Mouse (Mus musculus) CH12.LX (cell line): ENCODE data around the gene Vma21-ps. TPM values are rescaled to one million over a fixed set of nuclear protein-coding genes. Genes with fewer than 3 reads are reported as not detected.

ENCODE experiments used
- DNase-seq: peaks from one replicate; pipeline ENCODE4 v3.0.0-alpha.2; 2013; ENCODE audit errors: extremely low read depth
- H3K27ac ChIP-seq: 2 replicates; pipeline ENCODE4 v1.5.1; 2012; ENCODE audit warnings: low read depth, mild to moderate bottlenecking, control low read depth, moderate library complexity; ENCODE audit not compliant: insufficient read depth
- H3K27me3 ChIP-seq: replicated peaks from 2 replicates; pipeline ENCODE3; 2012; ENCODE audit warnings: inconsistent platforms
- H3K36me3 ChIP-seq, 2 experiments: replicated peaks in 1 of 2; 2 replicates each; pipeline versions ENCODE3 to v1.6.1; 2012; ENCODE audit warnings: inconsistent platforms in 1 of 2, low read length in 1 of 2, mild to moderate bottlenecking in 1 of 2, mixed read lengths in 1 of 2, moderate library complexity in 1 of 2; ENCODE audit not compliant: control insufficient read depth in 1 of 2, insufficient read depth in 1 of 2
- H3K4me1 ChIP-seq, 2 experiments: 2 replicates each; pipeline ENCODE4 v1.6.1; 2012; ENCODE audit warnings: inconsistent platforms in 1 of 2, moderate library complexity in 1 of 2; ENCODE audit not compliant: insufficient read depth in 2 of 2, control insufficient read depth in 1 of 2
- H3K4me2 ChIP-seq: 2 replicates; pipeline ENCODE4 v1.6.1; 2012; ENCODE audit warnings: low read depth, mild to moderate bottlenecking, control low read depth; ENCODE audit not compliant: poor library complexity, insufficient read depth, severe bottlenecking
- H3K4me3 ChIP-seq, 3 experiments: fragments of 150-350 bp in 1 of 3; sonication (generic) in 1 of 3; replicated peaks in 1 of 3; 2 replicates each; pipeline versions ENCODE3 to v1.5.1; 2011 to 2012; ENCODE audit warnings: low read depth in 2 of 3, low read length in 2 of 3, mild to moderate bottlenecking in 2 of 3, moderate library complexity in 2 of 3, control low read depth in 1 of 3, improper control_type of control experiment in 1 of 3, inconsistent platforms in 1 of 3, mixed read lengths in 1 of 3; ENCODE audit not compliant: poor library complexity in 1 of 3
- H3K79me2 ChIP-seq: replicated peaks from 2 replicates; pipeline ENCODE4 v1.6.1; 2012; ENCODE audit warnings: mild to moderate bottlenecking, moderate library complexity; ENCODE audit not compliant: control insufficient read depth, poor library complexity, insufficient read depth, severe bottlenecking; ENCODE audit errors: extremely low read depth
- H3K9ac ChIP-seq: 2 replicates; pipeline ENCODE4 v1.6.1; 2012; ENCODE audit warnings: low read depth, mild to moderate bottlenecking, control low read depth, moderate library complexity; ENCODE audit not compliant: insufficient read depth
- H3K9me3 ChIP-seq: replicated peaks from 2 replicates; pipeline ENCODE3; 2012; ENCODE audit warnings: low read length, inconsistent platforms, mixed read lengths
- CHD2 ChIP-seq: IDR thresholded peaks from 2 replicates; pipeline ENCODE4 v1.6.1; 2011; ENCODE audit warnings: low read length, improper control_type of control experiment
- EP300 ChIP-seq: IDR thresholded peaks from 2 replicates; pipeline ENCODE4 v1.6.1; 2011; ENCODE audit warnings: low read length, improper control_type of control experiment
- GABPA ChIP-seq: IDR thresholded peaks from 2 replicates; pipeline ENCODE4 v1.6.1; 2012; ENCODE audit warnings: low read depth, low read length, improper control_type of control experiment, inconsistent platforms; ENCODE audit not compliant: insufficient replicate concordance
- HCFC1 ChIP-seq: IDR thresholded peaks from 2 replicates; pipeline ENCODE4 v1.6.1; 2012; ENCODE audit warnings: low read depth, mild to moderate bottlenecking, inconsistent platforms, low read length, improper control_type of control experiment
- JUND ChIP-seq: conservative IDR thresholded peaks from 2 replicates; pipeline ENCODE4 v1.6.1; 2011; ENCODE audit warnings: low read depth, low read length, improper control_type of control experiment
- MAFK ChIP-seq: IDR thresholded peaks from 2 replicates; pipeline ENCODE4 v1.6.1; 2011; ENCODE audit warnings: low read length, improper control_type of control experiment; ENCODE audit not compliant: insufficient replicate concordance
- MAX ChIP-seq: IDR thresholded peaks from 2 replicates; pipeline ENCODE4 v1.6.1; 2011; ENCODE audit warnings: low read length, improper control_type of control experiment
- MAZ ChIP-seq: IDR thresholded peaks from 2 replicates; pipeline ENCODE4 v1.6.1; 2012; ENCODE audit warnings: low read depth, mild to moderate bottlenecking, inconsistent platforms, low read length, improper control_type of control experiment, moderate library complexity
- MYC ChIP-seq: IDR thresholded peaks from 2 replicates; pipeline ENCODE4 v1.6.1; 2011; ENCODE audit warnings: low read depth, mild to moderate bottlenecking, improper control_type of control experiment, low read length
- POLR2A ChIP-seq: IDR thresholded peaks from 2 replicates; pipeline ENCODE4 v1.6.1; 2011; ENCODE audit warnings: low read depth, mild to moderate bottlenecking, improper control_type of control experiment, low read length
- POLR2AphosphoS2 ChIP-seq: IDR thresholded peaks from 2 replicates; pipeline ENCODE4 v1.6.1; 2011; ENCODE audit warnings: low read depth, low read length, improper control_type of control experiment
- RCOR1 ChIP-seq: conservative IDR thresholded peaks from 2 replicates; pipeline ENCODE4 v1.6.1; 2012; ENCODE audit warnings: low read depth, mild to moderate bottlenecking, inconsistent platforms, low read length, improper control_type of control experiment
- SIN3A ChIP-seq: IDR thresholded peaks from 2 replicates; pipeline ENCODE4 v1.6.1; 2012; ENCODE audit warnings: low read length, improper control_type of control experiment, inconsistent platforms
- SMC3 ChIP-seq: IDR thresholded peaks from 2 replicates; pipeline ENCODE4 v1.6.1; 2011; ENCODE audit warnings: low read depth, low read length, improper control_type of control experiment
- USF1 ChIP-seq: IDR thresholded peaks from 2 replicates; pipeline ENCODE4 v1.6.1; 2014; ENCODE audit warnings: low read depth, mild to moderate bottlenecking, inconsistent platforms, low read length, improper control_type of control experiment
- ZC3H11A ChIP-seq: IDR thresholded peaks from 2 replicates; pipeline ENCODE4 v1.6.1; 2012; ENCODE audit warnings: low read depth, mild to moderate bottlenecking, inconsistent platforms, low read length, improper control_type of control experiment
- ZKSCAN1 ChIP-seq: IDR thresholded peaks from 2 replicates; pipeline ENCODE4 v1.6.1; 2012; ENCODE audit warnings: low read depth, inconsistent platforms, low read length, improper control_type of control experiment, borderline replicate concordance
- dilution Hi-C: fragments of 300-500 bp; cut with MboI; formaldehyde crosslinking; loops from 2 replicates; pipeline ENCODE4 v1.14.3; 2020; ENCODE audit warnings: low sequenced_read_pairs; ENCODE audit not compliant: extremely low pct_unique_long_range_greater_than_20kb, extremely low pct_ligation_motif_present
- in situ Hi-C: fragments of 300-500 bp; cut with MboI; formaldehyde crosslinking; loops from 3 replicates; pipeline ENCODE4 v1.14.3; 2019; ENCODE audit warnings: low sequenced_read_pairs, low pct_ligation_motif_present, low pct_unique_long_range_greater_than_20kb, mixed read lengths
- polyA plus RNA-seq: library from polyadenylated mRNA; unstranded; fragments of >175 nt; gene quantifications from 2 replicates; pipeline ENCODE4 v1.2.1, GENCODE M21; 2012; ENCODE audit warnings: low read depth; ENCODE audit not compliant: insufficient read length
- total RNA-seq, 2 experiments: library from RNA; depleted of rRNA; stranded (reverse); fragments of 300-350 nt in 1 of 2; fragments of >200 nt in 1 of 2; gene quantifications; 2 replicates each; pipeline ENCODE4 v1.2.3; 2012 to 2014

The Vma21-ps gene
- total and polyA plus RNA-seq, 3 experiments, result 1.2 TPM; not detected in 2

DNA sequence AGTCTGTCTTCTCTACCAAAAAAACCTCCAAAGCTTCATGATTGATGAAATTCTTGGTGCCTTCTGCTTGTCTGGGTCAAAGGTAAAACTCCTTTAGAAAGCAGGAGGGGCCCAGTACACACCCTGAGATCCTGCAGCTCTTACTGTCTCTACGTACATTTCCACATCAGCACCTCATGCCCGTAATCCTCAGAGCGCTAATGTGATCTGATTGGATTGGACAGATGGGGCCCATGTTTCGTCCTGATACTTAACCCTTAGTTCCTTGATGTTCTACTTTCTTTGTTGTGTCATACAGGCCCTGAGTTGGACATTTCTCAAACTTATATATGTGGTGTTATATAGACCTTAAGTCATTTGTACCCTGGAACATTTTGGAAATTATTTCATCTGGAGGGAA is 9.6 kb downstream of the Vma21-ps start:
- Histone ChIP-seq H3K9me3 (no peaks in the 10 kb centered on the region), H3K36me3 (peaks cover 17 to 50% of the 10 kb centered on the region in 2 experiments), H3K27me3 (no peaks in the 10 kb centered on the region), H3K79me2 (no peaks in the 10 kb centered on the region; the same call in 1 of the 2 replicates), H3K4me3 (no peak overlapping the region)
- no peak for DNase-seq
- no peak for TF ChIP-seq SMC3
- TF ChIP-seq POLR2AphosphoS2, result no peak
- no peak for TF ChIP-seq MYC
- TF ChIP-seq CHD2, result no peak
- no peak for TF ChIP-seq GABPA
- TF ChIP-seq MAZ, result no peak
- no peak for TF ChIP-seq HCFC1
- TF ChIP-seq RCOR1, result no peak
- no peak for TF ChIP-seq SIN3A
- no peak for TF ChIP-seq MAX
- no peak for TF ChIP-seq POLR2A
- no peak for TF ChIP-seq MAFK
- TF ChIP-seq EP300, result no peak
- TF ChIP-seq, all 38 proteins: peak for 0
- Histone ChIP-seq H3K4me1 (no peaks in the 10 kb centered on the region), H3K9ac (no peak overlapping the region), H3K27ac (no peak overlapping the region), H3K4me2 (no peak overlapping the region)
- in situ Hi-C loops, result no loop called here
- dilution Hi-C loops, result no loop called here

- no peak for DNase-seq
- TF ChIP-seq ZC3H11A, result no peak
- TF ChIP-seq POLR2AphosphoS2, result no peak
- no peak for TF ChIP-seq MAZ
- TF ChIP-seq USF1, result no peak
- no peak for TF ChIP-seq RCOR1
- no peak for TF ChIP-seq ZKSCAN1
- TF ChIP-seq EP300, result no peak
- TF ChIP-seq JUND, result no peak
- no peak for TF ChIP-seq HCFC1
- in situ Hi-C loops (no loop called here), dilution Hi-C loops (no loop called here)
- Histone ChIP-seq H3K36me3 (peaks cover 42 to 85% of the 10 kb centered on the region in 2 experiments), H3K9me3 (no peaks in the 10 kb centered on the region), H3K79me2 (no peaks in the 10 kb centered on the region), H3K4me3 (no peak overlapping the region), H3K4me2 (no peak overlapping the region), H3K27ac (no peak overlapping the region), H3K9ac (no peak overlapping the region), H3K4me1 (no peaks in the 10 kb centered on the region), H3K27me3 (no peaks in the 10 kb centered on the region)
Observed at GRCm38 (mm10) chr4:52473431-52473830, 23.6 kb downstream of the Vma21-ps start.
